Mouse (Mus musculus): ENCODE measurements at regions not wholly inside any gene's neighbourhood (a gene's known extent, or its start where the extent isn't known, plus 50 kb on each side); places are given as distances from the start of the nearest gene placed in this dataset.

DNA sequence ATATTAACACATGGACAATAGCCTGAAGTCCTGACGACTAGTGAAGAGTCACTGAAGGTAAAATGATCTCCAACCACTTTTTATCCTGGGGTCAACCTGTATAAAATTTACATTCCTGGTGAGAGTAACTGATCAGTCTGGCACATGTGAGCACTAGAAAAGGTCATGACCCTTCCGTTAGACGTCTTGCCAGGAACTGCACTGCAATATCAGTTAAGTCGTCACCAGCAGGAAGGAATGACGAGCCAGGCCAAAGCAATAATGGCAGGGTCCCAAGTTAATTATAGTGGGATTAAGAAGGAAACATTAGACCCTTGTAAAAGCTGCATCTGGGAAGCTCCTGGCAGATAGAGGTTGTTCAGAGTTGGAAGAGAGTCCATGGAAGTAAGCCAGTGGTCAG, 116.8 kb upstream of the Gm6657 start:
- TF ChIP-seq GATA1 (IDR thresholded peaks at IDR 0.05; ENCODE audit: borderline replicate concordance, low read length), result no peak
- TF ChIP-seq FLI1 (IDR thresholded peaks at IDR 0.05; ENCODE audit: low read length), result no peak

Measured in megakaryocyte, embryonic 14.5 days (primary cell).